Mouse (Mus musculus): ENCODE results near the gene Tex19.1. TPM values are rescaled to one million over a fixed set of nuclear protein-coding genes. Genes with fewer than 3 reads are reported as not detected.

Gene Tex19.1
- total RNA-seq, 4 experiments from 2014 or later, result not detected

GRCm38 (mm10) chr11:121143325-121144015 is 2.5 kb upstream of the Tex19.1 start:
- no peak for DNase-seq (ENCODE audit: low spot score)

GRCm38 (mm10) chr11:121148193-121148592 is 2.2 kb downstream of the Tex19.1 start:
- DNase-seq (ENCODE audit: low spot score), result no peak

GRCm38 (mm10) chr11:121154203-121154602 is 8.3 kb downstream of the Tex19.1 start:
- DNase-seq (ENCODE audit: low spot score), result no peak

GRCm38 (mm10) chr11:121156411-121156891 is 10.5 kb downstream of the Tex19.1 start:
- peak; percentile 32 for DNase-seq (ENCODE audit: low spot score)

GRCm38 (mm10) chr11:121159971-121160370 is 14.0 kb downstream of the Tex19.1 start, which contains the start of gene Uts2r:
Gene Uts2r (plus strand): TSS chr11:121160271.
- no peak for DNase-seq (ENCODE audit: low spot score)

GRCm38 (mm10) chr11:121160636-121161346 is 14.8 kb downstream of the Tex19.1 start:
- DNase-seq (ENCODE audit: low spot score), result no peak

DNA sequence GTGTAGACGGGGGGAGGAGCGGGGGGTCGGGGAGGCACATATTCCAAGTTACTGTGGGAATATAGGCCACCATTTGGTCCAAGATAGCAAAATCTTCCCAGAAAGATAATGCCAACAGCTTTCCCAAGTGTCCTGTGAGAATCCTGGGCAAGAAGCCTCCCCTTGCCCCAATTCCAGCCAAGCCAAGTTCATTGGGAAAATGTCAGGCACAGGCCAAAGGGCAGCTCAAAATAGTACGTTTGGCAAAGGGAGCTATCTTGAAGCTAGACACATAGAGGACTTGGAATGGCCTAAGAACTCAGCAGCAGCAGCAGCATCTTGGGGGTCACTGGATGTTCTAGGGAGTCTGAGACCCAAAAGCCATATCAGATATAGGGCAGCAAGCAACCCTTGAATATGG is 17.8 kb downstream of the Tex19.1 start:
- DNase-seq (ENCODE audit: low spot score), result no peak

GRCm38 (mm10) chr11:121173203-121173602 is 27.3 kb downstream of the Tex19.1 start:
- DNase-seq (ENCODE audit: low spot score), result no peak

DNA sequence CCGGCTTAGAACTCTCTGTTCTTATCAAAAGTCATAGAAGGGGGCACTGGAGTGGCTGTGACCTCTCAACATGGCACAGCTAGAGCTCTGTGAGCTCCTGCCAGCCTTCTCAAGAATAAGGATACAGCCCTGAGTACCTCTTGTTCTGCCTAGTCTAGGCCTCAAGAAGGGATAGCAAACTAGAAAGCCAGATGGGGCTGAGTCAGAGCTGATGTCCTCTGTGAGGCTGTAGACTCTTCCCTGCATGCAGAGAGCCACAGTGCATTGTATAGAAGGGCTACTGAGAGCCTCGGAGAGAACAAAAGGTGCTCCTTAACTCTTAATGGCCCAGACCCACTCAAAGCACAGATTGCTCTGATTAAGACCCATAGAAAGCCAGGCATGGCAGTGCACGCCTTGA is 28.3 kb downstream of the Tex19.1 start:
- no peak for DNase-seq (ENCODE audit: low spot score)

DNA sequence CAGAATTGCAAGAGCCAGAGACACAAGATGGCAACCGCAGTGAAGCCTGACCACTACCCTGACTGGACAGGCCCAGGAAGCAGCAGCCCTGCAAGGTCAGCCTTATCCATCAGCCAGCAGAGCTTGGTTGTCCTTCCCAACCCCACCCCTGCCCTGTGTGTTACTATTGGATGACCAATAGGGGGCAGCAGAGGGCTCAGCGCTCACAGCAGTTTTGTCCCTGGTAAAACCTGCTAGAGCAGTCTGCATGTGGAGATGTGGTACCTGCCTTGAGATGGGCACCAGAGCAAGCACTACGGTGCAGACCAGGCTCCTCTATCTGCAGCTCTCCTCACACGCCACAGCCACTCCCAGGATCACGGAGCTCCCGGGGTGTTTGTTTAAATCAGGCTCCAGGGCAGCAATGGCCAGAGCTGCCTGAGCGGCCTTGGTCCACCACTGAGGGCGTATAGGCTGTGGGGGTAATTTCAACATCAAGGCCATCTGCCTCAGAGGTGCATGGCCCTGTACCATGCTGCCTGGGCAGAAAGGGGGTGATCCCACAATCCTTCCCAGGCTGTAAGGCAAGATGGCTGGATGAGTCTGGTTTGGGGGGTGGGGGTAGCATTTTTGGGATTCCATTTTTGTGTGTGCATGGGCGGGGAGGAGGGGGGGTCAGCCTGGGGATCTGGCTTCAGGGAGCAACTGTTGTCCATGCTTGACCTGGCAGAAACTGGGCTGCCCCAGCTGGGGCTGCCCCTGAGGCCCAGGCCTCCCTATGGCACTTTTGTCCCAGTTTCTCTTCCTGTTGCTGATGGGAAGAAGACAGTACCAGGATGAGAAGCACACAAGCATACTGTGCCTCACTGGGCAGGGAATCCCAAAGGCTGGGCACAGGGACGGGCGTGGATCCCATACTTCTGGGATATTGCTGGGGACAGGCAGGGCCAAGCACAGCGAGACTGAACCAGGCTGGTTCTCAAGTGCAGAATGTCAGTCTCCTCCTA is 30.6 kb downstream of the Tex19.1 start:
- peak; percentile 24 for DNase-seq (ENCODE audit: low spot score)

GRCm38 (mm10) chr11:121189681-121190080 is 43.7 kb downstream of the Tex19.1 start:
- peak; percentile 27 for DNase-seq (ENCODE audit: low spot score)

DNA sequence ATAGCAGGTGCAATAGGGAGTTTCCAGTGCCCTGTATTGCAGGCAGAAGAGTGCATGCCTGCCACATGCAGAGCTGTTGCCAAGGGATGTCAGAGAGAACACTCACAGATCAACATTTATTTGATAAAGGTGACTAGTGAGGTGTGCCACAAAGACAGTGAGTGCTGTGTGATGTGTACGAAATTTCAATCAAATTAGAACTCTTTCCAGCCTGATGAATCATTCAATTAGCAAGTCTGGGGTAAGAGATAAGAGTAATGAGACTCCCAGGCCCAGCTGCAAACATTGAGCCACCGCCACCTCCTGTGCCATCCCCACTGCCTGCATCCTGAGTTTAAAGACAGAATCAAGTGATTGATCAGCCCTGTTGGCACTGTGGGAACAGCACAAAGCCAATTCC is 46.8 kb downstream of the Tex19.1 start:
- no peak for DNase-seq (ENCODE audit: low spot score)

DNA sequence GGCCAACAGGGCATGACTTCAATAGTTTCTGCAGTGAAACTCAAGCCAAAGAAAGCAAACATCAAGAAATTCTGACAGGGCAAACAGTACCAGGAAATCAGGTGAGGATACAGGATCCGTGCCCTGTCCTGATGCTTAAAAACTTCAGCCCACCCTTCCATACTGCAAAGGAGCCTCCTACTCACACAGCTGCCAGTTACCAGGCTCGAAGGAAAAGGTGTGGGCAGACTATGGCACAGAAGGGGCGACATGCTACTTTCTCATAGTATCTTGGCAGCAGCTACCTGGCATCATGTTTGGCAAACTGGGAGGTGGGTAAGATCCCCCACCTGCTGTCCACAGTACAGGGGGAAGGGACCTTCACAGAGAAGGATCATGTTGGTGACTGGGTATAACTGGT is 47.5 kb downstream of the Tex19.1 start:
- no peak for DNase-seq (ENCODE audit: low spot score)

Other genes starting within 250 kb of the Tex19.1 start
- gene Ccdc57, start 213.3 kb upstream of the Tex19.1 start, total RNA-seq (2022), result 1 to 10 TPM in 2 of 4 experiments, under 1 TPM in 2; 0.72 to 1.7 (median 1.2) TPM
- 1 to 10 TPM; 1.0 to 3.7 (median 1.3) TPM for gene Slc16a3, start 197.7 kb upstream of the Tex19.1 start, total RNA-seq (2022)
- 10 to 100 TPM; 52.1 to 61.2 (median 56.3) TPM for gene Csnk1d, start 154.8 kb upstream of the Tex19.1 start, total RNA-seq (2022)
- under 1 TPM in 2 of 4 experiments, not detected in 2; 0.37 to 0.49 TPM for gene Cd7, start 106.7 kb upstream of the Tex19.1 start, total RNA-seq (2022)
- not detected for gene Sectm1b, start 82.6 kb upstream of the Tex19.1 start, total RNA-seq (2022)
- gene Sectm1a, start 64.9 kb upstream of the Tex19.1 start, total RNA-seq (2022), result not detected
- gene Tex19.2, start 27.5 kb upstream of the Tex19.1 start, total RNA-seq (2022), result not detected
- under 1 TPM; 0.35 to 0.83 (median 0.55) TPM for gene Uts2r, start 14.1 kb downstream of the Tex19.1 start, total RNA-seq (2022)
- gene Hexdc, start 58.3 kb downstream of the Tex19.1 start, total RNA-seq (2022), result 10 to 100 TPM in 1 of 4 experiments, 1 to 10 TPM in 3; 8.3 to 10.3 (median 8.8) TPM
- 10 to 100 TPM; 14.6 to 18.5 (median 16.0) TPM for gene Ogfod3, start 58.6 kb downstream of the Tex19.1 start, total RNA-seq (2022)
- gene Cybc1, start 83.2 kb downstream of the Tex19.1 start, total RNA-seq (2022), result 1 to 10 TPM; 6.7 to 8.1 (median 7.4) TPM
- gene Narf, start 91.1 kb downstream of the Tex19.1 start, total RNA-seq (2022), result 100 to 1,000 TPM in 1 of 4 experiments, 10 to 100 TPM in 3; 81.7 to 123 (median 97.8) TPM
- 10 to 100 TPM; 16.2 to 23.1 (median 18.9) TPM for gene Foxk2, start 113.8 kb downstream of the Tex19.1 start, total RNA-seq (2022)
- 10 to 100 TPM; 32.1 to 35.4 (median 32.7) TPM for gene Wdr45b, start 208.3 kb downstream of the Tex19.1 start, total RNA-seq (2022)
- 1 to 10 TPM; 1.0 to 3.4 (median 2.2) TPM for gene Rab40b, start 242.1 kb downstream of the Tex19.1 start, total RNA-seq (2022)